Mouse (Mus musculus) embryonic facial prominence, embryonic 11.5 days (tissue): Measurements from ENCODE around the gene Chpf. TPM values are rescaled to one million over a fixed set of nuclear protein-coding genes. Genes with fewer than 3 reads are reported as not detected.

Source experiments
- polyA plus RNA-seq: library from polyadenylated mRNA; unstranded; fragments of >200 nt; fragmentation: Nextera tagmentation; extraction: Ambion mirVana; gene quantifications from 2 replicates; pipeline ENCODE4 v1.2.1, GENCODE M21; 2014

Chpf gene
- polyA plus RNA-seq, 1 experiment from 2014 or later = 14.6 TPM

Other genes starting within 250 kb of the Chpf start
- gene A630095N17Rik, start 247.2 kb downstream of the Chpf start, polyA plus RNA-seq = not detected in 2 replicates
- 13.8 and 17.2 TPM in 2 replicates for gene Dnajb2, start 242.9 kb downstream of the Chpf start, polyA plus RNA-seq
- 1.4 and 1.5 TPM in 2 replicates for gene Ptprn, start 214.8 kb downstream of the Chpf start, polyA plus RNA-seq
- 4.9 and 5.8 TPM in 2 replicates for gene Resp18, start 200.9 kb downstream of the Chpf start, polyA plus RNA-seq
- gene Dnpep, start 161.3 kb downstream of the Chpf start, polyA plus RNA-seq = 123 and 146 TPM in 2 replicates
- gene Des, start 119.0 kb downstream of the Chpf start, polyA plus RNA-seq = 6.9 and 9.9 TPM in 2 replicates
- 16.7 and 19.9 TPM in 2 replicates for gene Speg, start 104.0 kb downstream of the Chpf start, polyA plus RNA-seq
- 36.9 and 38.4 TPM in 2 replicates for gene Gmppa, start 43.4 kb downstream of the Chpf start, polyA plus RNA-seq
- gene Asic4, start 28.9 kb downstream of the Chpf start, polyA plus RNA-seq = 0.29 and 1.1 TPM in 2 replicates
- gene Tmem198, start 225 bp upstream of the Chpf start, polyA plus RNA-seq = 0.98 and 1.6 TPM in 2 replicates
- 52.4 and 54.2 TPM in 2 replicates for gene Obsl1, start 27.1 kb upstream of the Chpf start, polyA plus RNA-seq
- gene Inha, start 27.8 kb upstream of the Chpf start, polyA plus RNA-seq = 1.5 and 1.9 TPM in 2 replicates
- 11.4 and 14.2 TPM in 2 replicates for gene Stk11ip, start 42.2 kb upstream of the Chpf start, polyA plus RNA-seq
- 7.5 and 7.6 TPM in 2 replicates for gene Slc4a3, start 67.0 kb upstream of the Chpf start, polyA plus RNA-seq